Mouse (Mus musculus): ENCODE results near the gene Nrarp. TPM values are rescaled to one million over a fixed set of nuclear protein-coding genes. Genes with fewer than 3 reads are reported as not detected.

The Nrarp gene
- total RNA-seq, 2 experiments from 2014 or later: 38.6 to 44.9 TPM

- no peak for DNase-seq (ENCODE audit: low spot score in 2 of 2)
- intact Hi-C loops (cut with DNase I): no loop called here
Observed at GRCm38 (mm10) chr2:25187841-25188240, 7.3 kb downstream of the Nrarp start.

GRCm38 (mm10) chr2:25193330-25193770 is 12.8 kb downstream of the Nrarp start:
- DNase-seq (ENCODE audit: low spot score in 2 of 2): peak; percentile 87 to 88
- intact Hi-C loops (cut with DNase I): loop anchor here (2.0 to 5.0 kb wide), 2 partner anchors 35 to 64 kb away; partner anchors contain the start of gene Tmem203

- no peak for DNase-seq (ENCODE audit: low spot score in 2 of 2)
- intact Hi-C loops (cut with DNase I): loop anchor here (5.0 kb wide), 1 partner anchor 63 kb away; the partner anchor contains the start of gene Tmem203
Observed at GRCm38 (mm10) chr2:25194006-25194405, 13.4 kb downstream of the Nrarp start.

GRCm38 (mm10) chr2:25194486-25195171 is 14.1 kb downstream of the Nrarp start:
- intact Hi-C loops (cut with DNase I): loop anchor here (5.0 kb wide), 1 partner anchor 63 kb away; the partner anchor contains the start of gene Tmem203
- no peak for DNase-seq (ENCODE audit: low spot score in 2 of 2)

- intact Hi-C loops (cut with DNase I): no loop called here
- no peak for DNase-seq (ENCODE audit: low spot score in 2 of 2)
Observed at GRCm38 (mm10) chr2:25195211-25196156, 14.9 kb downstream of the Nrarp start.

- peak in 1 of 2 experiments; percentile 26 for DNase-seq (ENCODE audit: low spot score in 2 of 2)
- intact Hi-C loops (cut with DNase I): no loop called here
Observed at GRCm38 (mm10) chr2:25196172-25196954, 15.8 kb downstream of the Nrarp start, which contains the start of gene Tor4a. Gene Tor4a, minus strand, starts transcription at chr2:25196886.

GRCm38 (mm10) chr2:25197191-25197590 is 16.6 kb downstream of the Nrarp start:
- intact Hi-C loops (cut with DNase I): no loop called here
- no peak for DNase-seq (ENCODE audit: low spot score in 2 of 2)

GRCm38 (mm10) chr2:25197946-25198345 is 17.4 kb downstream of the Nrarp start:
- DNase-seq (ENCODE audit: low spot score in 2 of 2): no peak
- intact Hi-C loops (cut with DNase I): no loop called here

GRCm38 (mm10) chr2:25200631-25201030 is 20.1 kb downstream of the Nrarp start:
- intact Hi-C loops (cut with DNase I): no loop called here
- no peak for DNase-seq (ENCODE audit: low spot score in 2 of 2)

- intact Hi-C loops (cut with DNase I): no loop called here
- no peak for DNase-seq (ENCODE audit: low spot score in 2 of 2)
Observed at GRCm38 (mm10) chr2:25203631-25204214, 23.2 kb downstream of the Nrarp start.

- no peak for DNase-seq (ENCODE audit: low spot score in 2 of 2)
- intact Hi-C loops (cut with DNase I): no loop called here
Observed at GRCm38 (mm10) chr2:25207593-25207992, 27.0 kb downstream of the Nrarp start.

GRCm38 (mm10) chr2:25210686-25211085 is 30.1 kb downstream of the Nrarp start:
- DNase-seq (ENCODE audit: low spot score in 2 of 2): no peak
- intact Hi-C loops (cut with DNase I): no loop called here

GRCm38 (mm10) chr2:25211121-25211670 is 30.6 kb downstream of the Nrarp start, which contains the start of gene Nelfb:
Gene Nelfb, minus strand, starts transcription at chr2:25211489.
- DNase-seq (ENCODE audit: low spot score in 2 of 2): peak; percentile 76 to 80
- intact Hi-C loops (cut with DNase I): no loop called here

- intact Hi-C loops (cut with DNase I): no loop called here
- DNase-seq (ENCODE audit: low spot score in 2 of 2): no peak
Observed at GRCm38 (mm10) chr2:25213266-25213865, 32.8 kb downstream of the Nrarp start.

- intact Hi-C loops (cut with DNase I): no loop called here
- DNase-seq (ENCODE audit: low spot score in 2 of 2): no peak
Observed at GRCm38 (mm10) chr2:25214444-25214843, 33.9 kb downstream of the Nrarp start, which contains the start of gene Stpg3. Gene Stpg3, minus strand, starts transcription at chr2:25214637.

- intact Hi-C loops (cut with DNase I): no loop called here
Observed at GRCm38 (mm10) chr2:25217666-25218065, 37.1 kb downstream of the Nrarp start.

GRCm38 (mm10) chr2:25218445-25218844 is 37.9 kb downstream of the Nrarp start, which contains the start of gene Fam166a:
Gene Fam166a, plus strand, starts transcription at chr2:25218745.
- intact Hi-C loops (cut with DNase I): no loop called here
- DNase-seq (ENCODE audit: low spot score in 2 of 2): no peak

More at GRCm38 (mm10) chr2:25217666-25218065, 37.1 kb downstream of the Nrarp start:
- DNase-seq (ENCODE audit: low spot score in 2 of 2): no peak

- intact Hi-C loops (cut with DNase I): no loop called here
Observed at GRCm38 (mm10) chr2:25221331-25221772, 40.8 kb downstream of the Nrarp start.

More at GRCm38 (mm10) chr2:25221331-25221772, 40.8 kb downstream of the Nrarp start:
- DNase-seq (ENCODE audit: low spot score in 2 of 2): no peak
